Mouse (Mus musculus) lung, postnatal 14 days (tissue): ENCODE data around the gene Zfand3.

Source experiments
- DNase-seq: peaks from one replicate; pipeline ENCODE4 v3.0.0; 2021

Zfand3 gene

GRCm38 (mm10) chr17:30111556-30111955, 107.0 kb downstream of the Zfand3 start:
- no peak for DNase-seq

- DNase-seq, result no peak
These were observed 107.5 kb downstream of the Zfand3 start for GRCm38 (mm10) chr17:30112080-30112479.

- DNase-seq, result no peak
These were observed 108.2 kb downstream of the Zfand3 start for GRCm38 (mm10) chr17:30112555-30113305.

GRCm38 (mm10) chr17:30114761-30115160, 110.2 kb downstream of the Zfand3 start:
- peak; percentile 74 for DNase-seq

GRCm38 (mm10) chr17:30116226-30116625, 111.7 kb downstream of the Zfand3 start:
- no peak for DNase-seq

- no peak for DNase-seq
These were observed 113.5 kb downstream of the Zfand3 start for GRCm38 (mm10) chr17:30118036-30118435.

GRCm38 (mm10) chr17:30122278-30122677, 117.7 kb downstream of the Zfand3 start:
- no peak for DNase-seq

GRCm38 (mm10) chr17:30128456-30128855, 123.9 kb downstream of the Zfand3 start:
- no peak for DNase-seq

- DNase-seq, result no peak
These were observed 124.7 kb downstream of the Zfand3 start for GRCm38 (mm10) chr17:30129220-30129619.

- no peak for DNase-seq
These were observed 125.8 kb downstream of the Zfand3 start for GRCm38 (mm10) chr17:30130326-30130725.

GRCm38 (mm10) chr17:30133641-30134040, 129.1 kb downstream of the Zfand3 start:
- no peak for DNase-seq

- DNase-seq, result no peak
These were observed 130.6 kb downstream of the Zfand3 start for GRCm38 (mm10) chr17:30134955-30135735.

- no peak for DNase-seq
These were observed 131.4 kb downstream of the Zfand3 start for GRCm38 (mm10) chr17:30135890-30136289.

- no peak for DNase-seq
These were observed 132.2 kb downstream of the Zfand3 start for GRCm38 (mm10) chr17:30136684-30137083.

- no peak for DNase-seq
These were observed 132.6 kb downstream of the Zfand3 start for GRCm38 (mm10) chr17:30137115-30137514.

GRCm38 (mm10) chr17:30144114-30144513, 139.6 kb downstream of the Zfand3 start:
- DNase-seq, result no peak

- DNase-seq, result no peak
These were observed 141.1 kb downstream of the Zfand3 start for GRCm38 (mm10) chr17:30145596-30146149.

GRCm38 (mm10) chr17:30146555-30146954, 142.0 kb downstream of the Zfand3 start:
- DNase-seq, result no peak

- no peak for DNase-seq
These were observed 143.4 kb downstream of the Zfand3 start for GRCm38 (mm10) chr17:30147897-30148296.

- DNase-seq, result no peak
These were observed 143.8 kb downstream of the Zfand3 start for GRCm38 (mm10) chr17:30148320-30148719.

GRCm38 (mm10) chr17:30149911-30150310, 145.4 kb downstream of the Zfand3 start:
- no peak for DNase-seq

- DNase-seq, result no peak
These were observed 149.6 kb downstream of the Zfand3 start for GRCm38 (mm10) chr17:30154144-30154543.

GRCm38 (mm10) chr17:30154861-30155260, 150.3 kb downstream of the Zfand3 start:
- DNase-seq, result no peak

GRCm38 (mm10) chr17:30155411-30155925, 150.9 kb downstream of the Zfand3 start:
- DNase-seq, result no peak
